Mouse (Mus musculus): ENCODE results near the gene Pitpnc1.

The Pitpnc1 gene

GRCm38 (mm10) chr11:107443121-107444095 is 27.1 kb downstream of the Pitpnc1 start:
- WGBS, result 86% methylated on average over 12 of the region's 12 CpGs

- WGBS, result 80% methylated on average over 3 of the region's 3 CpGs
Observed at GRCm38 (mm10) chr11:107441050-107441449, 29.4 kb downstream of the Pitpnc1 start.

- WGBS, result 56% methylated on average over 3 of the region's 3 CpGs
Observed at GRCm38 (mm10) chr11:107438140-107438539, 32.4 kb downstream of the Pitpnc1 start.

- 24% methylated on average over 4 of the region's 4 CpGs for WGBS
Observed at GRCm38 (mm10) chr11:107437723-107438122, 32.8 kb downstream of the Pitpnc1 start.

- WGBS, result 91% methylated on average over 6 of the region's 6 CpGs
Observed at GRCm38 (mm10) chr11:107435776-107436449, 34.6 kb downstream of the Pitpnc1 start.

- 81% methylated on average over 7 of the region's 7 CpGs for WGBS
Observed at GRCm38 (mm10) chr11:107431197-107431965, 39.1 kb downstream of the Pitpnc1 start.

GRCm38 (mm10) chr11:107428011-107428410 is 42.5 kb downstream of the Pitpnc1 start:
- WGBS, result 67% methylated on average over 10 of the region's 10 CpGs

- 63% methylated on average over 12 of the region's 12 CpGs for WGBS
Observed at GRCm38 (mm10) chr11:107424176-107424575, 46.3 kb downstream of the Pitpnc1 start.

GRCm38 (mm10) chr11:107422356-107422754 is 48.1 kb downstream of the Pitpnc1 start:
- 24% methylated on average over 5 of the region's 5 CpGs for WGBS

- WGBS, result 49% methylated on average over 5 of the region's 5 CpGs
Observed at GRCm38 (mm10) chr11:107421751-107422355, 48.6 kb downstream of the Pitpnc1 start.

GRCm38 (mm10) chr11:107419925-107420324 is 50.6 kb downstream of the Pitpnc1 start:
- 51% methylated on average over 7 of the region's 7 CpGs for WGBS

GRCm38 (mm10) chr11:107417041-107417583 is 53.4 kb downstream of the Pitpnc1 start:
- 25% methylated on average over 14 of the region's 14 CpGs for WGBS

- 22% methylated on average over 4 of the region's 4 CpGs for WGBS
Observed at GRCm38 (mm10) chr11:107416561-107416926, 54.0 kb downstream of the Pitpnc1 start.

- WGBS, result 61% methylated on average over 10 of the region's 10 CpGs
Observed at GRCm38 (mm10) chr11:107415901-107416560, 54.5 kb downstream of the Pitpnc1 start.

GRCm38 (mm10) chr11:107414996-107415747 is 55.3 kb downstream of the Pitpnc1 start:
- 69% methylated on average over 11 of the region's 11 CpGs for WGBS

GRCm38 (mm10) chr11:107413251-107413655 is 57.2 kb downstream of the Pitpnc1 start:
- WGBS, result 20% methylated on average over 14 of the region's 14 CpGs

GRCm38 (mm10) chr11:107412128-107412527 is 58.4 kb downstream of the Pitpnc1 start:
- 82% methylated on average over 4 of the region's 4 CpGs for WGBS

- 83% methylated on average over 9 of the region's 9 CpGs for WGBS
Observed at GRCm38 (mm10) chr11:107411576-107411975, 58.9 kb downstream of the Pitpnc1 start.

GRCm38 (mm10) chr11:107410804-107411203 is 59.7 kb downstream of the Pitpnc1 start:
- 77% methylated on average over 7 of the region's 7 CpGs for WGBS

All from cerebral cortex, adult 2 months (tissue).